Mouse (Mus musculus): ENCODE data around the gene Med14.

Gene Med14

GRCm38 (mm10) chrX:12761626-12762333 is at the start of gene Med14:
Med14 (minus strand) TSS chrX:12762073.
- DNase-seq = peak; percentile 85

- DNase-seq = no peak
Measured at GRCm38 (mm10) chrX:12800559-12800958, 38.7 kb upstream of the Med14 start.

GRCm38 (mm10) chrX:12794842-12795241 is 33.0 kb upstream of the Med14 start:
- DNase-seq = peak; percentile 25

GRCm38 (mm10) chrX:12791674-12792340 is 29.9 kb upstream of the Med14 start:
- no peak for DNase-seq

- DNase-seq = no peak
Measured at GRCm38 (mm10) chrX:12773236-12773635, 11.4 kb upstream of the Med14 start.

- DNase-seq = no peak
Measured at GRCm38 (mm10) chrX:12771561-12771960, 9.7 kb upstream of the Med14 start.

- no peak for DNase-seq
Measured at GRCm38 (mm10) chrX:12768571-12768970, 6.7 kb upstream of the Med14 start.

GRCm38 (mm10) chrX:12766846-12767564 is 5.1 kb upstream of the Med14 start:
- no peak for DNase-seq

GRCm38 (mm10) chrX:12763127-12763834 is 1.4 kb upstream of the Med14 start:
- DNase-seq = no peak

- no peak for DNase-seq
Measured at GRCm38 (mm10) chrX:12762334-12763126, 657 bp upstream of the Med14 start.

- DNase-seq = no peak
Measured at GRCm38 (mm10) chrX:12761259-12761625, 631 bp downstream of the Med14 start.

GRCm38 (mm10) chrX:12760501-12760900 is 1.4 kb downstream of the Med14 start:
- no peak for DNase-seq

GRCm38 (mm10) chrX:12759625-12760024 is 2.2 kb downstream of the Med14 start:
- no peak for DNase-seq

GRCm38 (mm10) chrX:12747886-12748285 is 14.0 kb downstream of the Med14 start:
- no peak for DNase-seq

GRCm38 (mm10) chrX:12746729-12747128 is 15.1 kb downstream of the Med14 start:
- no peak for DNase-seq

GRCm38 (mm10) chrX:12740396-12740795 is 21.5 kb downstream of the Med14 start:
- DNase-seq = no peak

GRCm38 (mm10) chrX:12716036-12716435 is 45.8 kb downstream of the Med14 start:
- no peak for DNase-seq

GRCm38 (mm10) chrX:12713796-12714195 is 48.1 kb downstream of the Med14 start:
- no peak for DNase-seq

- DNase-seq = no peak
Measured at GRCm38 (mm10) chrX:12686910-12687309, 75.0 kb downstream of the Med14 start.

- DNase-seq = no peak
Measured at GRCm38 (mm10) chrX:12686071-12686470, 75.8 kb downstream of the Med14 start.

GRCm38 (mm10) chrX:12677396-12677795 is 84.5 kb downstream of the Med14 start:
- peak; percentile 68 for DNase-seq

- peak; percentile 86 for DNase-seq
Measured at GRCm38 (mm10) chrX:12673054-12673775, 88.7 kb downstream of the Med14 start, which contains the start of gene 1810030O07Rik. 1810030O07Rik (minus strand) TSS chrX:12673668.

Data from kidney, adult 18-20 months (tissue).